Mouse (Mus musculus) monocyte, adult 2 months (primary cell): ENCODE results near the gene Klf6.

Experiments used
- DNase-seq, 2 experiments: peaks; one replicate each; pipeline ENCODE4 v3.0.0; 2022; ENCODE audit warnings: low spot score in 2 of 2, low read depth in 1 of 2

The Klf6 gene

DNA sequence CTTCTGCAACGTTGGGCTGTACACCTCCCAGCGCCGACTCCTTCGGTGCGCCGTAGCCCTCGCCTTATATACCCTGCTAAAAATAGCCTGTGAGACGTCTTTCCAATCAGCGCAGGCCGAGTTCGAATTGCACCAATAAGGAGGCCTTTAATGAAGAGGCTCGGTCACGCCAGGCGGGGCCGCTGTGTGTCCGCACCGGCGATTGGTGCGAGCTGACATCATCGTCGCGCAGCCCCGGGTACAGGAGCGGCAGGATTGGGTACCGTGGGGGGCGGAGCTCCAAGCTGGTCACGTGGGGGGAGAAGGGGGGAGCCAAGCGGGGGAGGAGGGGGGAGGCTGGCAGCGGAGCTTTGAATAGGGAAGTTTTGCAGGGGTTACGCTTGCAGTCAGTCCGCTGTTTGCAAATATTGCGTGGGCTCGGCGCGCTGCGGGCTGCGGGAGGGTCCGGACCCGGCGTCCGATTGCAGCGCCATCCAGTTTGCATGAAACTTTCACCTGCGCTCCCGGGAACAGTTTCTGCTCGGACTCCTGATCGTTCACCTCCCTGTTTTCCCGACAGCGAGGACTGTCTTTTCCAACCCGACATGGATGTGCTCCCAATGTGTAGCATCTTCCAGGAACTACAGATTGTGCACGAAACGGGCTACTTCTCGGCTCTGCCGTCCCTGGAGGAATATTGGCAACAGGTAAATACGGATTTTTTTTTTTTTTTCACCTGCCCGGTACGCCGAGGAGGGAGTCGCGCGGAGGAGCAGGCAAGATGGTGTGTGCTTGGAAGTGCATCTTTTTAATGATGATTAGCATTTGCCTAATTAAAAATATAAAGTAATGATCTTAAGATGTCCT lies at the start of gene Klf6:
TSS of gene Klf6 (plus strand) at position 326 of the 846 bp plus-strand sequence.
- peak; percentile 99 to 100 for DNase-seq

DNA sequence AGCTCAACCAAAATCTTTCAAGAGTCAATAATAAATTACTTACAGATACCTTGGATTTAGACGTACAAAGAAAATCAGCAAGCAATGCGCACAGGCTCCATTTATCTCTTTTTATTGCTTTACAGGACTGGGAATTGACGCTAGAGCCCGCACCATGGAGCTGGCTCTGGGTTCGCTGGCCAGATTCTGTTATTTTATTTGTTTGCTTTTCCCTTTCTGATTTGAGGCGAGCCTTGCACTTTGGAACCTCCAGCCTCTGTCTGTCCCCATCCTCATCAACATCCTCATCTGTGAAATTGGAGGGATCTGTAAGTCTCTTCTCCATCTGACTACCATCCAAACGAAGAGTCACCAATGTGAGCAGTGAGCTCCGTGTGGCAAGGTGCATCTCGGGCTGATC lies 47.8 kb upstream of the Klf6 start:
- no peak for DNase-seq

- no peak for DNase-seq
Observed at GRCm38 (mm10) chr13:5817250-5817649, 44.0 kb upstream of the Klf6 start.

DNA sequence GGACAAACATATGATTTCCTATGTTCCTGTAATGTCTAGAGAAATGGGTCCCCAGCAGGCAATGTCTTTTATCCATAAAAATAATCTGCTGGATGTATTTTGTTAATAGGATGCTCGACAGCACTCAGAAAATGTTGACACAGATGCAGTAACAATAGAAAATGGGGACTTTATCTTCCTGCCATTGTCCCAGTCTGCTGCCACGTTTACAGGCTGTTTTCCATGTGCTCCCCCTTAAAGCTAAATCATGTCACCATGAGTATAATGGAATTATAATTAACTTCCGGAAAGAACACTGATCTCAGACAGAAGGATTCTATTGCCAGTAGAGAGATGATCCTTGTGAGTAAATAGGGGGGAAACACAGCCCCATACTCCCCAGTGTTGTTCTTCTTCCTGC lies 42.1 kb upstream of the Klf6 start:
- DNase-seq: no peak

DNA sequence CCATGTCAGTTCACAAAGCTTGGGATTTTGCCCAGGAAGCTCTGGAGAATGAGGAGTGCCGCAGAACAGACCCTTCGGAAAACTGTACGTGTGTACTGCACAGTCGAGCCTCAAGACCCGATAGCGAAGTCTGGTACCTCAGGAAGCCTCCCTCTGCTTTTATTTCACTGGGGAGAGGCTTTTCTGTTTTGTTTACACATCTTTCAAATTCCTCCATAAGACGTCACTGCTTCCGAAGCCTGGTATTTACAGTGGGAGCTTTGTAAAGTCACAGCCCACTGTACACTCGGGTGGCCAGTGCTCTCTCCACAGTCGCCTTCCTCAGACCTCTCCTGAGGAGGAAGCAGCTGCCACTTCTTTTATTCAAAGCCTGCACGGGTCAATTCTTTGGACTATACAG lies 38.7 kb upstream of the Klf6 start:
- DNase-seq: no peak

GRCm38 (mm10) chr13:5823150-5823549 lies 38.1 kb upstream of the Klf6 start:
- no peak for DNase-seq

GRCm38 (mm10) chr13:5824189-5824815 lies 37.0 kb upstream of the Klf6 start:
- no peak for DNase-seq

DNA sequence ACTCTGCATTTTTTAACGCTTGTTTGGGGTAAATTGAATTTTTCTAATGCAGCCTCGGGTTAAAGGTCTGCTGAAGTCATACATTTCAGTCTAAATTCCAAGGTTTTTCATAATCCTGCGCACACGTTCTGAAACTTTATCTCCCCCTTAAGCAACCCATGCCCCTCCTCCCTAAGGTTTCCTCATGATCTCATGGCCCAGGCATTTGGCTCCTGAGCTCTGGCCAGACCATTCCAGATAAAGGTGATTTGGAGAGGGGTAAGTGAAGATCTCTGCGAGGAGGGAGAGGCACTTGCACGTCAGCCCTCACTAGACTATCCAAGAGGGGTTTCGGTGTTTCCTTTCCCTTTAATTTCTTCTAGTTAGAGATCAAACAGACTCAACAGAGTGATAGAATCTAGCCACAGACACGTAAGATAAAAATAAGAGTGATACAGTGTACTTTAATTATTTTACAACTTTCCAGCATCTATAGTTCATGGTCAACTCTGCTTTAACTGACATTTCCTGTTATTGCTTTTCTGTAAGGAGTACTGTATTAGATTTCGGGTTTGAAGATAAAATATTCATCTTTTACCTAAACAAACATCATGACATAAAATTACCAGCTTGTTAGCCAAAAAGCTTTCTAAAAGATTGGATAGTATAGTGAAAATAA lies 35.0 kb upstream of the Klf6 start:
- DNase-seq: no peak

DNA sequence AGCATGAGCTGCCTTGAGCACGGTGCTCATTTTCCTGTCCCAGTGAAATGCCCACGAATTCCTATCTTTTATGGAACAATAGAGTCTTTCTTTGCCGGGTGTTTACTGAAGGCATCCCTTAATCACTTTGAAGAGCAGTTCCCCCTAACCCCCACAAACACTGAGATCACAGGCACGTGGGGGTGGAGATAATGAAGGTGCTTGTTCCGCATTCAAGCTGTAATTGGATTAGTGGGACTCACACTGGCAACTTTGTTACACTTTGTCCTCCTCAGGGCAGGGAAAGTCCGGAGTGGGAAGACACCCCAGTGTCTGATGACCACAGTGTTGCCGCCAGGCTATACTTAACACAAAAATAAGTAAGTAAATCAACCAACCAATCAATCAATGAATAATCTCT lies 29.3 kb upstream of the Klf6 start:
- no peak for DNase-seq

DNA sequence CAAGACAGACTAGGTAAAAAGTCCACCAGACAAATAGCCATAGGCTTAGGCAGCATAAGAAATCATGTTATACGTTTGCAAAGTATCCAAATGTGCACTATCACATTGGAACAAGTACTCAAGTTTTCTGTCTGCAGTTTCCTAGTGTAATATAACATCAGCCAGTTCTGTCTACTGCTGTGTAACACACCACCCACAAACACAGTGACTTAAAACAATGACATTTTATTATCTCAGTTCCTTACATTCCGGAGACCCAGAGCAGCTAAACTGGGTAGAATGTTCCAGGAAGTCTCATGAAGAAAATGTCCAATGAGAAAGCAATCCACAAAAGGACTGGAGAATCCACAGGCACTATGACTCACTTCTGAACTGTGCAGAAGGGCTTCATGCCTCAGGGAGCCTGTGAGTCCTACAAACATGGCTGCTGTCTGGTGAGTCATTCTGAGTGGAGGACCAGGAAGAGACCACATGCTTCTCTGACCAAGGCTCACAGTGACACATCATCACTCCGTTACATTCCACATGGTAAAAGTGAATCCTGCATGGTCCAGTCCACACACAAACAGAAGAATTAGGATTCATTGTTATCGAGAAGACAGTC lies 24.0 kb upstream of the Klf6 start:
- no peak for DNase-seq

DNA sequence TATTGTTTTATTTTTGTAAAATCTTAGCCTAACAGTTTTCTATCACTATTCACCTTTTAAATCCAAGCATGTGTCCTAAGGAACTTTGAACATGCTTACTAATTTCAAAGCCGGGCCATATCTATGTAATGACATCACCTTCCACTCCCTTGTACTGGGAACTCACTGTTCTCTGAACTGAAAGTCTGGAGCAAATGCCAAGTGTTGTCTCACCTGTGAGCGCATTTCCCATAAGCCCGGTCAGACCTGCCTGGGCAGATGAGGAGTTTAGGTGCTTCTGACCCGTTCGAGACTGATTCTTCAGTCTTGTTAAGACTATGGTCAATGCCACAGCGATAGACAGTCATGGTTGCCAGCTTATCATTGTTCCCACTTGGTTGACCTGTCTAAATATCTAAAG lies 19.9 kb upstream of the Klf6 start:
- DNase-seq: no peak

DNA sequence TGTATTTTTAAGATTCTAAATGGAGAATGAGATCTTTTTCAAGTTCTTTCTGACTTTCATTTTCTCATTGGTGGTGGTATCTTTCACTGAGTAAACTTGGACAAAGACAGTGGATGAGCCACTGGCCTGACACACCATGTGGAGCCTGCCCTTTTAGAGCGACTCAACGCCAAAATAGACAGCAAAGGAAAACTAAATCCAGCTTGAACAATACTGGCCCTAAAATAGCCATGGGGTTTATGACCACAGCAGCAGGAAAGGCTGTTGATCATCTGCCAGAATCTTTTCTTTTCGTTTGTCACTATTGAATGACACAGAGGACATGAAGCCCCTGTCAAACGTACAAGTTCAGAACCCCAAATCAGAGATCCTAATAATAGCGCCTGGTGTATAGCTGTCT lies 18.4 kb upstream of the Klf6 start:
- DNase-seq: no peak

GRCm38 (mm10) chr13:5843829-5844228 lies 17.5 kb upstream of the Klf6 start:
- no peak for DNase-seq

DNA sequence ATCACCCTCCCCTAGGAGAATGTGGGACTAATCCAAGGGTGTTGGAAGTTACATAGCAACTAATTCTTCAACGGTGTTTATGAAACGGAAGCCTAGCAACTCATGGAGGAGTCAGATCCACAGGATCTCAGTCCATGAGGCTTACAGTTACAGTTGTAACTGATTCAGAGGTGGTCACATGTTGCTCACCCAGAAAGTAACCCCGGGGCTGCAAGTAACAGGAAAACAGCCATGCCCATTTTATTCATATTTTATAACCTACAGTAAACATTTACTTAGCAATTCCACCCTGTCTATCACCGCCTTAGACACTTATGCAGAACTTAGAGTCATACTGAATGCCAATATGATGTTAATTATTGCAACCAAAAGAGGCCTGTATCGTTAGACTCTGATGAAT lies 16.9 kb upstream of the Klf6 start:
- DNase-seq: no peak

- no peak for DNase-seq
Observed at GRCm38 (mm10) chr13:5845161-5845590, 16.1 kb upstream of the Klf6 start.

GRCm38 (mm10) chr13:5845605-5846004 lies 15.7 kb upstream of the Klf6 start:
- DNase-seq: no peak

DNA sequence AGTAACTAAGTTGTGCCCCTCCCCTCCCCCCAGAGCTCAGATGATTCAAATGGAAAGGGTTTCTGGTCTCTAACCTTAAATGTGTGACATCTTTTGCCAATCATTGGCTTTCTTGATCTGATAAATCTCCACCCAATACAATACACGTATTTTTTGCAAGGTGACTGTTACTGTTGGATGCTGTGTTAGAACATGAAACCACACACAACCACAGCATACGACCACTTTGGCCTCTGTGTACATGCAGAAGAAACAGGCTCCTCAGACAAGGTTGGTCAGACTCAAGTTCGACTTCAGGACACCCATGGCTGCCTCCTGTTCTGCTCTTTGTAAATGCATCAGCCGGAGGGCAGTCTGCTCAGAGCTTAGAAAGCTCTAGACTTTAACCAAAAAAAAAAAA lies 14.4 kb upstream of the Klf6 start:
- DNase-seq: no peak

- no peak for DNase-seq
Observed at GRCm38 (mm10) chr13:5847736-5848135, 13.5 kb upstream of the Klf6 start.

DNA sequence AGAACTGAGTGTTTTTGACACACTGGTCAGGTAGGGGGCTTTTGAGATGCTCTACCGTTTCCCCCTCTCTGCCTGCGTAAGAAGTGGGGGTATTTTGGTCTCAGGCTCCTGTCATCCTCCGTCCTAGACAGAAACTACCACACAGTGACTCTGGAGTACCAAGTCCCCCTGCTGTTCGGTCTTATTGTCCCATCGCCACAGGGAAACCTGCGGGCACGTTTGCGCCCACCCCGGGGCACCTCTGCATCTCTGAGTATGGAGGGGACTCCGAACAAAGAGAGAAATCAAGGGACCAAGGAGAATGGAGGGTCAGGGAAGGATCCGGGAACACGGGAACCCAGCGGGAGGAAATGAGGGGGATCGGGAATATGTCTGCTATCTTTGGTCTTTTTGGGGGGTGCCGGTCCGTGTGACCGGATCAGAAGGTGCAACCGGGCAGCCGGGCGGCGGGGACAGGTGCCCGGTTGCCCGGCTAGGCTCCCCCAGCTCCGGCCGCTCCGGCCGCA lies 578 bp upstream of the Klf6 start:
- DNase-seq: peak in 1 of 2 experiments; percentile 65

DNA sequence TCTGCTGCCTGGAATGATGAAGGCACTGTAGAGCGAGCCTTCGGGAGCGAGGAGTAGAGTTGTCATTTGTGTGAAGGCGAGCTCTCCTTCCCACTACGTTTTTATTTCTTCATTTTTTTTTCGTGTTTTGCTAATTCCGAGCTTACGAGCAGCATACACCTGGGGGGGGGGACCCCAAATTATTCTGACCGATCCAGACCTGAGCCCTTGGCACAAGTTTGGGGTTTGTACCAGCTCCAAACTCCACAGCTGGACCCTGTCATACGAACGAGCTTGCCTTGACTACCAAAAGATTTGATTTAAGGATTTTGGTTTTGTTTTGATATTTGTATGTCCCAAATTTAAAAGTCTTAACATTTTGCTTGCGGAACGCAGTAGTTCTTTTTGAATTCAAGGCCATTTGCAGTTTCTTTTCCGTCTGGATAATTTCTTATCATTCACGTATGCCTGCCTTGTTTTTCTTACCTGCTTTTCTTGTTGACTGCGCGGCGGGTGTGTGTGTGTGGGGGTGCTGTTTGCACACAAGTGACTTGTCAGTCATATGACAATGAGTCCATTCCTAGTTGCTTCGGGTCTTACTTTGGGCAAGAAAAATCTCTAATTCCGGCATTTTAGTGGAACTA lies 832 bp downstream of the Klf6 start:
- no peak for DNase-seq
